Mouse (Mus musculus) urinary bladder, adult 2 months (tissue): ENCODE data around the gene Prpf4. TPM values are rescaled to one million over a fixed set of nuclear protein-coding genes. Genes with fewer than 3 reads are reported as not detected.

Experiments used
- DNase-seq: peaks from one replicate; pipeline ENCODE4 v3.0.0; 2022; ENCODE audit warnings: low spot score
- polyA plus RNA-seq: library from polyadenylated mRNA; depleted of rRNA; stranded (reverse); fragments of >200 nt; gene quantifications from 2 replicates; pipeline ENCODE4 v1.2.3, GENCODE M21; 2012; rRNA removed

Prpf4 gene
- 11.7 and 11.8 TPM in 2 replicates for polyA plus RNA-seq

GRCm38 (mm10) chr4:62408601-62409282 lies at the start of gene Prpf4, which contains the start of gene Cdc26:
TSS of gene Prpf4 (plus strand) at chr4:62408797.
TSS of gene Cdc26 (minus strand) at chr4:62408642.
- peak; percentile 80 for DNase-seq

- no peak for DNase-seq
Measured at GRCm38 (mm10) chr4:62359256-62359775, 49.3 kb upstream of the Prpf4 start.

- peak; percentile 86 for DNase-seq
Measured at GRCm38 (mm10) chr4:62360088-62360804, 48.4 kb upstream of the Prpf4 start, which contains the start of the genes Fkbp15 and Slc31a1. TSS of gene Fkbp15 (minus strand) at chr4:62360548. TSS of gene Slc31a1 (plus strand) at chr4:62360727.

- DNase-seq = no peak
Measured at GRCm38 (mm10) chr4:62360805-62361455, 47.7 kb upstream of the Prpf4 start.

- DNase-seq = no peak
Measured at GRCm38 (mm10) chr4:62361571-62361970, 47.0 kb upstream of the Prpf4 start.

- no peak for DNase-seq
Measured at GRCm38 (mm10) chr4:62361997-62362396, 46.6 kb upstream of the Prpf4 start.

- DNase-seq = no peak
Measured at GRCm38 (mm10) chr4:62362437-62362836, 46.2 kb upstream of the Prpf4 start.

- DNase-seq = no peak
Measured at GRCm38 (mm10) chr4:62364299-62364698, 44.3 kb upstream of the Prpf4 start.

- no peak for DNase-seq
Measured at GRCm38 (mm10) chr4:62366291-62366690, 42.3 kb upstream of the Prpf4 start.

- DNase-seq = no peak
Measured at GRCm38 (mm10) chr4:62367586-62367985, 41.0 kb upstream of the Prpf4 start.

- DNase-seq = no peak
Measured at GRCm38 (mm10) chr4:62369091-62369490, 39.5 kb upstream of the Prpf4 start.

GRCm38 (mm10) chr4:62372410-62372809 lies 36.2 kb upstream of the Prpf4 start:
- DNase-seq = no peak

GRCm38 (mm10) chr4:62372818-62373520 lies 35.6 kb upstream of the Prpf4 start:
- DNase-seq = no peak

- DNase-seq = no peak
Measured at GRCm38 (mm10) chr4:62373668-62374067, 34.9 kb upstream of the Prpf4 start.

GRCm38 (mm10) chr4:62374342-62374741 lies 34.3 kb upstream of the Prpf4 start:
- no peak for DNase-seq

GRCm38 (mm10) chr4:62376123-62376522 lies 32.5 kb upstream of the Prpf4 start:
- DNase-seq = no peak

- no peak for DNase-seq
Measured at GRCm38 (mm10) chr4:62379724-62380381, 28.7 kb upstream of the Prpf4 start.

- DNase-seq = no peak
Measured at GRCm38 (mm10) chr4:62383207-62383606, 25.4 kb upstream of the Prpf4 start.

GRCm38 (mm10) chr4:62383752-62384151 lies 24.8 kb upstream of the Prpf4 start:
- DNase-seq = no peak

GRCm38 (mm10) chr4:62384159-62384558 lies 24.4 kb upstream of the Prpf4 start:
- no peak for DNase-seq

GRCm38 (mm10) chr4:62385439-62385838 lies 23.2 kb upstream of the Prpf4 start:
- DNase-seq = no peak
